Mouse (Mus musculus) C2C12 (cell line): Measurements from ENCODE around the gene Zfp74.

Source experiments
- CTCF ChIP-seq: IDR thresholded peaks from one replicate; pipeline ENCODE4 v1.5.1; 2011; ENCODE audit not compliant: control insufficient read depth, insufficient read depth, insufficient read length
- FOSL1 ChIP-seq: IDR thresholded peaks from one replicate; pipeline ENCODE4 v1.8.0; 2011; ENCODE audit warnings: mild to moderate bottlenecking, low read length; ENCODE audit not compliant: poor library complexity, insufficient read depth, severe bottlenecking
- MAX ChIP-seq: IDR thresholded peaks from one replicate; pipeline ENCODE4 v1.6.1; 2011; ENCODE audit warnings: mild to moderate bottlenecking, control low read depth
- MYOD1 ChIP-seq: IDR thresholded peaks from one replicate; pipeline ENCODE4 v1.6.1; 2011; ENCODE audit warnings: low read depth; ENCODE audit not compliant: control insufficient read depth, insufficient read length
- USF1 ChIP-seq: IDR thresholded peaks from one replicate; pipeline ENCODE4 v1.6.1; 2011; ENCODE audit warnings: low read depth, mild to moderate bottlenecking, control low read depth, moderate library complexity

GRCm38 (mm10) chr7:29993340-29993739 lies 39.5 kb upstream of the Zfp74 start:
- TF ChIP-seq CTCF (no peak), USF1 (no peak), MAX (no peak), MYOD1 (no peak), FOSL1 (no peak)
